Mouse (Mus musculus): Measurements from ENCODE around the gene Pdx1. TPM values are rescaled to one million over a fixed set of nuclear protein-coding genes. Genes with fewer than 3 reads are reported as not detected.
A peak's percentile ranks its signal among the peaks of the same experiment; 100 is the strongest.

Gene Pdx1
- total and polyA plus RNA-seq, 3 experiments = not detected

DNA sequence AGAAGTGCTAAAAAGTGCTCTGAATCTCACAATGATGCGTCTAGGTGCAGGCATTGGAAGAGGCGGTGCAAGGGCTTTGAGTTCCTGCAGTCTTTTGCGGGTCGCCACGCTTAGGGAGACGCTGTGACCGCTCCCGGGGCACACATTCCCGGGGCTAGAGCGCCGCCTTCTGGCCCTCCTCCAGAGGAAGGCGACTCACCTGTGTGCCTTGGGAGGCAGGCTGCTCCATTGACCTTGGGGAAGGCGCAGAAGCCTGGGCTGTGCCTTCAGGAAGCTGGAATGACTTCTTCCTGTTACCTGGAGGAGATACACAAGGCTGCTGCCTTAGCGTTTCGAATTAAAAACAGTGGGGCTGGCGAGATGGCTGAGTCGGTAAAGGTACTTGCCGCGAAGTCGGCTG lies 24.4 kb downstream of the Pdx1 start:
- no peaks in the 10 kb centered on the region for H3K9me3 ChIP-seq (replicated peaks; ENCODE audit: insufficient read depth, low read length)
- no peak overlapping the region for H3K4me3 ChIP-seq (ENCODE audit: control insufficient read depth in 1 of 2, insufficient read depth in 1 of 2, low read depth in 2 of 2, low read length in 2 of 2)
- H3K4me1 ChIP-seq (ENCODE audit: control insufficient read depth in 1 of 2, insufficient read depth in 2 of 2, low read length in 2 of 2) = peaks cover 0 to 4% of the 10 kb centered on the region in 2 experiments; a peak in 2 of 4 replicates
- peaks cover 0 to 3% of the 10 kb centered on the region in 2 experiments; a peak in 1 of 4 replicates for H3K36me3 ChIP-seq (ENCODE audit: control insufficient read depth in 1 of 2, insufficient read depth in 2 of 2, low read length in 2 of 2)
- no peak overlapping the region for H3K27ac ChIP-seq (ENCODE audit: control insufficient read depth, low read depth, low read length)
- H3K27me3 ChIP-seq (ENCODE audit: control insufficient read depth in 1 of 2, insufficient read depth in 2 of 2, low read length in 2 of 2) = 0 out of 4 replicates have a peak, but pooled peaks cover 0 to 2% of the 10 kb centered on the region in 2 experiments
- DNase-seq (ENCODE audit: low read depth, low spot score) = peak; percentile 65
- no peak for TF ChIP-seq ZNF384 (IDR thresholded peaks at IDR 0.05; ENCODE audit: low read depth, low read length)
- TF ChIP-seq MAFK (IDR thresholded peaks at IDR 0.05; ENCODE audit: borderline replicate concordance, low read depth, low read length) = no peak
- TF ChIP-seq POLR2A (IDR thresholded peaks at IDR 0.05; ENCODE audit: control insufficient read depth in 1 of 2, insufficient read depth in 1 of 2, low read depth in 1 of 2, low read length in 2 of 2, poor library complexity in 1 of 2) = no peak
- no peak for TF ChIP-seq POLR2AphosphoS2 (IDR thresholded peaks at IDR 0.05; ENCODE audit: low read length)
- peak; percentile 73 for TF ChIP-seq SMC3 (IDR thresholded peaks at IDR 0.05; ENCODE audit: low read depth, low read length)
- TF ChIP-seq RAD21 (IDR thresholded peaks at IDR 0.05; ENCODE audit: low read depth, low read length) = peak; percentile 71
- no peak for TF ChIP-seq NELFE (IDR thresholded peaks at IDR 0.05; ENCODE audit: low read depth, low read length)
- TF ChIP-seq ZC3H11A (IDR thresholded peaks at IDR 0.05; ENCODE audit: low read depth, low read length) = peak; percentile 60; the same call in 1 of the 2 replicates
- no peak for TF ChIP-seq ELF1 (IDR thresholded peaks at IDR 0.05; ENCODE audit: low read depth, low read length)
- TF ChIP-seq MYC (IDR thresholded peaks at IDR 0.05; ENCODE audit: low read depth, low read length) = no peak
- TF ChIP-seq BHLHE40 (IDR thresholded peaks at IDR 0.05; ENCODE audit: borderline replicate concordance, low read depth, low read length) = no peak
- TF ChIP-seq KAT2A (conservative IDR thresholded peaks at IDR 0.05; ENCODE audit: low read depth, low read length) = no peak
- TF ChIP-seq HCFC1 (IDR thresholded peaks at IDR 0.05; ENCODE audit: low read depth, low read length) = no peak
- peak; percentile 52 to 87 (median 78) for TF ChIP-seq CTCF (IDR thresholded peaks at IDR 0.05 in 2 of 3, conservative IDR thresholded peaks at IDR 0.05 in 1 of 3; ENCODE audit: control insufficient read depth in 1 of 3, insufficient read depth in 1 of 3, low read depth in 2 of 3, low read length in 3 of 3, poor library complexity in 1 of 3, severe bottlenecking in 1 of 3)
- H3K9ac ChIP-seq (ENCODE audit: control insufficient read depth, low read depth, low read length, poor library complexity, severe bottlenecking) = no peak overlapping the region
- no peaks in the 10 kb centered on the region; the same call in 1 of the 2 replicates for H3K79me2 ChIP-seq (ENCODE audit: control insufficient read depth, insufficient read depth, low read length, poor library complexity)

DNA sequence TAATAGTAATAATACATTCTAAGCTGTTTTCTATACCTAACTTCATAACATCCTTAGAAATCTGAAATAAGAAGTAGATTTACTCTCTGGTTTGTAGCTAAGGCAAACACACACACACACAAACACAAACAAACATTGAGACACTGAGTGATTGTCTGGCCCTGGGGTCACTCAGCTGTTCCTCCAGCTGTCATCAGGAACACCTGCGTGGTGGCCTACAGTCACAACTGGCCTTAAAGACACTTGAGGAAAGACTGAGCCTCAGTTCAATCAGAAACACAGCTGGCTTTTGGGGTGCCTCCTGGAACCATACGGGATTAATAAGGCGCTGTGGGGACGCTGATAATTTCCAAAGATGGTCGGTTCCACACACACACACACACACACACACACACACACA lies 27.5 kb downstream of the Pdx1 start:
- Histone ChIP-seq H3K79me2 (ENCODE audit: control insufficient read depth, insufficient read depth, low read length, poor library complexity) (no peaks in the 10 kb centered on the region; the same call in 1 of the 2 replicates), H3K27ac (ENCODE audit: control insufficient read depth, low read depth, low read length) (no peak overlapping the region), H3K36me3 (ENCODE audit: control insufficient read depth in 1 of 2, insufficient read depth in 2 of 2, low read length in 2 of 2) (no peaks in the 10 kb centered on the region), H3K9me3 (replicated peaks; ENCODE audit: insufficient read depth, low read length) (no peaks in the 10 kb centered on the region), H3K27me3 (ENCODE audit: control insufficient read depth in 1 of 2, insufficient read depth in 2 of 2, low read length in 2 of 2) (0 out of 4 replicates have a peak, but pooled peaks cover 0 to 2% of the 10 kb centered on the region in 2 experiments), H3K4me1 (ENCODE audit: control insufficient read depth in 1 of 2, insufficient read depth in 2 of 2, low read length in 2 of 2) (no peaks in the 10 kb centered on the region), H3K9ac (ENCODE audit: control insufficient read depth, low read depth, low read length, poor library complexity, severe bottlenecking) (no peak overlapping the region), H3K4me3 (ENCODE audit: control insufficient read depth in 1 of 2, insufficient read depth in 1 of 2, low read depth in 2 of 2, low read length in 2 of 2) (no peak overlapping the region)
- TF ChIP-seq GABPA (IDR thresholded peaks at IDR 0.05; ENCODE audit: low read depth, low read length) = no peak
- TF ChIP-seq ETS1 (IDR thresholded peaks at IDR 0.05; ENCODE audit: low read depth, low read length) = no peak
- TF ChIP-seq CHD2 (IDR thresholded peaks at IDR 0.05; ENCODE audit: low read length) = no peak
- no peak for TF ChIP-seq SMC3 (IDR thresholded peaks at IDR 0.05; ENCODE audit: low read depth, low read length)
- no peak for TF ChIP-seq CTCF (IDR thresholded peaks at IDR 0.05 in 2 of 3, conservative IDR thresholded peaks at IDR 0.05 in 1 of 3; ENCODE audit: control insufficient read depth in 1 of 3, insufficient read depth in 1 of 3, low read depth in 2 of 3, low read length in 3 of 3, poor library complexity in 1 of 3, severe bottlenecking in 1 of 3)
- DNase-seq (ENCODE audit: low read depth, low spot score) = no peak

All from MEL (cell line).